Mouse (Mus musculus) cerebellum, postnatal 4 days (tissue): ENCODE data around the gene B230118H07Rik.

Experiments used
- DNase-seq, 2 experiments: peaks; one replicate each; pipeline ENCODE4 v3.0.0; 2022; ENCODE audit warnings: low spot score in 2 of 2, mixed read lengths in 1 of 2

The B230118H07Rik gene

DNA sequence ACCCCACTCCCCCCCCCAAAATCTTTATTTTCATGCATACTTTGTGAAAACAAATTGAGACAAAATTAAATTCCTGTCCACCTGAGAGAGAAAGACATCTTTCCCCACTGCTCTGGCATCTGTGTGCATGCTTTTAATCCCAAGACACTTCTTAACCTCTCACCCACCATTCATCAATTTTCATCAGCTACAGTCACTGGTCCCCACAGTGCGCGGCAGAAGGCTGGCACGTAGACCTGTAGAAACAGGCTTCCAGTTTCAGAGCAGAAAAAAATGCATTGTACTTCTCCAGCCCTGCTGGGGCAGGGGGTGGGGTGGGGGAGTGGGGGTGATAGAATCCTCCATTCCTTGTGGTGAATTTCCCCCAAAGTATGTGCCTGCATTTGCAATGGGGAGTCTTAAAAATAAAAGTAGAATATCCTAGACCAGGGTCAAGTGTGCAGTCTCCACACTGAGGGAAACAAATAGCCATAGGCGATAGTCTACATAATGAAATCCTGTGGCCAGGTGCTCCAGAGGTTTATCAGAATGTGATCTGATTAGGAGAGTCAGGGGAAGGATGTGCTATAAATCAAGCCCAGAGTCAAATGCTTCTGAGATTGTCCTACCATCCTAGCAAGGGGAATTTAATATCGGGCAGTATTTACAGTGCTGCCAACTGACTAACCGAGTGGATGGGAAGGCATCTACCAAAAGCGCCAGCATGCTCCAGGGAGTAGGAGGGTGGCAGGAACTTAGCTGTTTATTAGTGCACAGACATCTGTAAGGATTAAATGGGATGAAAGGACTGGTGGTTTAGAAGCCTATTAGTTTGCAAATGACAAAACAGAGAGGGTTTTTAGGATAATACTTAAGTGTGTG is 10.1 kb downstream of the B230118H07Rik start:
- DNase-seq = no peak

GRCm38 (mm10) chr2:101628297-101629236 is 20.8 kb downstream of the B230118H07Rik start:
- DNase-seq = peak in 1 of 2 experiments; percentile 64

- no peak for DNase-seq
Measured at GRCm38 (mm10) chr2:101627227-101627626, 22.1 kb downstream of the B230118H07Rik start.

DNA sequence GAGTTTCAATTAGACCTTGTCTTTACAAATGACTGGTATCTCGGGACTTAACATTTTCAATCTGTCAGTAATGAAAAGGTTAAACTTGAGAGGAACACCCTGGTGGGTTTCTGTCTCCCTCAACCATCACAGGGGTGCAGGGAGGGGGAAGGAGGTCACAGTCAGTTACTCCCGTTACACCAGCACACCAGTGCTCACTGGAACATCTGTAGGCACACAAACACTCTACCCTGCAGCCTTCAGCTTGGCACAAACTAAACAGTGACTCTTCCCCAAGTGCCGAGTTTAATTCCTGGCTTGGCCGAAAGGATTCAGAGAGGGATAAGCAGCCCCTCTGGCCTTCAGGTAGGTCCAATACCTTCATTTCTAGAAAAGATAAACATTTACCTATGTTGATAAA is 24.8 kb downstream of the B230118H07Rik start, which contains the start of gene Rag2:
Rag2 (plus strand) TSS at position 193 of the 400 bp plus-strand sequence.
- no peak for DNase-seq

DNA sequence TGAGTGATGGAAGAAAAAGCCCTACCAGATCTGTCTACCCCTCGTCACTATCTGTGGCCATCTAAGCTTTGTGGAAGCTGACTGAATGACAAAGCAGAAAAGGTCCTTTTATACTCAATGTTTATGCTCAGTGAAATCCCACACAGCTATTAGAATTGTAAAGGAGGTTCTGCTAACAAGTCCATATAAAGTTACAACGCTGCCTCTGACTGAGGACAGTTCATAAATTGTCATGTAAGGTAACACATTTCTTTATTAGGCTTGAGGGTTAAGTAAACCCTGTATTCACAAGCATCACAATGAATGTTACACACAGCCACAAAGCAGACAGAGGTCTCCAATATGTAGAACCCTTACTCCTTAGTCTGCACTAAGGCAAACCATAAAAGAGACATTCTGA is 25.3 kb downstream of the B230118H07Rik start:
- DNase-seq = no peak

DNA sequence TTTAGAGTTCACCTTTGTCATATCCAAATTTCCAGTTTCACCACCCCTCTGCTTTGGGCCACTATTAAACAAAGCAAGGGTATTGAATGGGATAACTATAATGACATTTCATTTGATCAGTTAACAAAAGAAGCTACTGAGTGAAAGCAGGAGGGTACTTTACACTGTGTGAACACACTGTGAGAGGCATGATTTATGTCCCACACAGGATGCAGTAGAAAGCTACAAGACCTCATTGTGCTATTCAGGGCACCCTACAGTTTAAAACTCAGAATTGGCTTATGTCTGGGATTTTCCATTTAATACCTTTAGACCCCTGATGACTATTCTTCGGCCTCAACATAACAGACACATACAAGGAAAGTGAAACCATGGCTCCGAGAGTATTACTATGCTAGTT is 26.3 kb downstream of the B230118H07Rik start:
- DNase-seq = no peak

- no peak for DNase-seq
Measured at GRCm38 (mm10) chr2:101621611-101622010, 27.7 kb downstream of the B230118H07Rik start.

GRCm38 (mm10) chr2:101620899-101621298 is 28.4 kb downstream of the B230118H07Rik start:
- no peak for DNase-seq

DNA sequence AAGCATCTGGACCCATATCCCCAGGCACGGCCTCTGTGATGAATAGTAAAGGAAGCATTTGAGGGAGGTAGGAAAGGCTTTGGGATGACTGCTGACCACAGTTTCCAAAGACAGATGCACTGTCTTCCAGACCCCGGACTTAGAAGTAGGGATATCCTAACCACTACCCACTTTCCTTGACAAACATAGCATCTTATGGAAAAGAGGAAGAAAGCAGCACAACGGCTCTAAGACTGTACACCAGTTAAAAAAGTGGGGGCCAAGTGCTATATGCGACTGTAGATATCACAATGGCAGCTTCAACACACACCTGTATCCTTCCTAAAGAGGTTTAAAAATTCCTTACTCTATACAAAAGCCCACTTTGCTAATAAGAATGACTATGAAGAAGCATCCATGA is 31.0 kb downstream of the B230118H07Rik start:
- no peak for DNase-seq

GRCm38 (mm10) chr2:101615464-101616305 is 33.6 kb downstream of the B230118H07Rik start:
- DNase-seq = no peak

DNA sequence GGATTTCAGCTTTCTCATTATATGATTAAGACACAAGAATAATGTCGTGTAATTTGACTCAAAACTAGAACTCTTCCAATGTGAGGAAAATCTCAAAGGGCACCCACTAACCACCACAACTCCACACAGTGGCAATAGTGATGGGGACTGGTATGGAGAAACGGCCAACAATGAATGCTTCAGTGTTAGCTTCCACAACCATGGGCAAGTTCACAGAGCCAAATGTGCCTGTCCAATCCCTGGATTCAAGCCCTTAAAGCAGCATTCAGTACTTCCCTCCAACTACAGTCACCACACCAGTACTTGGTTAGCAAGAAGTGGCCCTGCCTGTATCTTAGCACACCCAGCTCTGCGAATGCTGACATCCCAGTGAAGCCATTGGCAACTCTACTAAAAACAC is 38.5 kb downstream of the B230118H07Rik start:
- DNase-seq = no peak

DNA sequence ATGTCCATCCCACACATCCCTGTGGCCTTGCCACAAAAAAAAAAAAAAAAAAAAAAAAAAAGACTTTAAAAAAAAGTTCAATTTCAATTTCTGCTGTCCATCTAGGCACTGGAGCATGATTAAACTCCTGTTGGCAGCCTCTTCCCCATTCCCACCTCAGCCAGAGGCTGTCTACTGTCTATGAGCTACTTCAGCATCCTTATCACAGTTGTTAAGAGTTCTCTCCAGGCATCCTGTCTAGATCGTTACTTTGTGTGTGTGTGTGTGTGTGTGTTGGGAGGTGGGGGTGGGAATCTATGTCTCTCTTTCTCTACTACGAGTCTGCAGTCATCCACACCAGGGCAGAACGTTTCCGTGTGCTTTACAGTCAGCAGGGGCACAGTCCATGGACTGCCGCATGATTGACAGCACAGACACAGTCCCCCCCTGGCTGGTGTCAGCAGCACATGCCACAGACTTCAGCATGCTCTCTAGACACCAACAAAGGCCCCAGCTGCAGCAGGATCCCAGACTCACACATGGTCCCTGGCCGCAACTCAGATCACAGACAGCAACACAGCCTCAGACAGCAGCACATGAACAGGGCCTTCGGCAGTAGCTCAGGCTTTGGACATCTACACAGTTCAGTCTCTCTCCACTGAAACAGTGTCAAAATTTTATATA is 41.0 kb downstream of the B230118H07Rik start:
- peak in 1 of 2 experiments; percentile 32 for DNase-seq

- no peak for DNase-seq
Measured at GRCm38 (mm10) chr2:101603099-101603498, 46.2 kb downstream of the B230118H07Rik start.

GRCm38 (mm10) chr2:101600703-101601102 is 48.6 kb downstream of the B230118H07Rik start:
- DNase-seq = peak in 1 of 2 experiments; percentile 46

DNA sequence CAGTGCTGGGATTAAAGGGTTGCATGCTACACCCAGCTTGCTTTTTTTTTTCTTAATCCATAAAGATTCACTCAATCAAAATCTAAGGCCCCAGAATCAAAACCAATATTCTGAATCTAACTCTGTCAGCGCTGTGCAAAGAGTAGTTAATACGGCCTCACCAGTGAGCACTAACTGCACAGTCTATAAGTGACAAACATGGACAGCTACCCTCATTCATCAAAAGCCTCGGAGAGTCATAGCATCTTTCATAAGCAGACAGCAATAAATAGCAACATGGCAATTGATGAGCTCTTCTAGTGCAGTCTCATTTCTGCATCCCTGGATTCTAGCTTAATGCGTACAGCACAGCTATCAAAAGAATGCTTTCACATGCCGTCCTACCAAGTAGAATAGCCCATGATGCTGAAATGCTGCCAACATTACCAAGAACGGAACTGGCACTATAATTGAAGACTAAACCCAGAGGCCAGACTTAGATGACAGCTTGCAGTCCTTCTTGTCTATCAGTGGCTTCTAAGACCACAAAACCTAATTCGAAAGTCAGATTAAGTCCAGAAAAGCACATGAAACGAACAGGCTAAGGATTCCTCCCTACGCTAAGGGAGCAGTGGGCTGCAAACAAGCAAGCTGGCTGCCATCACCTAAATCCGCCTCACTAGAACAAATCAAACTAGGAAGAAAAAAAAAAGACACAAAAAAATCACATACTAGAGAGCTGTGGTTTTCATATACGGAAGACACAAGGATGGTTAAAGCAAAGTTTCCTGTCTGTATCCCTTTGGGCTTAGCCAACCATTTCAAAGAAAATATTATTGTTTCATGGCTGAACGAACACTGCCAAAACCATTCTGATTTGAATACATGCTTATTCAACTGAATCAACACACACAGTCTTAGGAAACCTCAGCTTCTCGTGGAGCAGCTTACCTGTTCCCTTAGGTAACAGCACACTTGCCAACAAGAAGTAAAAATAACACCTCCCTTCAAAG is 50.8 kb downstream of the B230118H07Rik start:
- DNase-seq = peak in 1 of 2 experiments; percentile 18

- no peak for DNase-seq
Measured at GRCm38 (mm10) chr2:101597186-101597585, 52.1 kb downstream of the B230118H07Rik start.

GRCm38 (mm10) chr2:101594681-101595080 is 54.7 kb downstream of the B230118H07Rik start:
- no peak for DNase-seq

DNA sequence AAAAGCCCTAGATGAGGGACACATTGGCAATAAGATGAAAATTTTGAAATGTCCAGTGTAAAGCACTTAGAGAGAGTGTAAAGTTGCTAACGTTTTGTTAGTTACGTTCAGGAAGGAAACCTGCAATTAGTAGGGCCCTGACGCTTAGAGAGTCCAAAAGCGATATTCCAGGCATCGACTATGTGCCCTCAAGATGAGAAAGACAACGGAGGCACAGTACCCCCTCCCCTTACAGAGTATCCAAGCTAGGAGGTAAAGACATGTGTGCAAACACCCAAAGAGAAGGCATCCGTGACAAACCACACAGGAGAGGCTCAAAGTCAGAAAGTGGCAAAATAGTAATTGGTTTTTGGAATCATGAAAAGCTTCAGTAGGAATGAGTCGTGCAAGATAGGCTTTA is 56.4 kb downstream of the B230118H07Rik start:
- no peak for DNase-seq

DNA sequence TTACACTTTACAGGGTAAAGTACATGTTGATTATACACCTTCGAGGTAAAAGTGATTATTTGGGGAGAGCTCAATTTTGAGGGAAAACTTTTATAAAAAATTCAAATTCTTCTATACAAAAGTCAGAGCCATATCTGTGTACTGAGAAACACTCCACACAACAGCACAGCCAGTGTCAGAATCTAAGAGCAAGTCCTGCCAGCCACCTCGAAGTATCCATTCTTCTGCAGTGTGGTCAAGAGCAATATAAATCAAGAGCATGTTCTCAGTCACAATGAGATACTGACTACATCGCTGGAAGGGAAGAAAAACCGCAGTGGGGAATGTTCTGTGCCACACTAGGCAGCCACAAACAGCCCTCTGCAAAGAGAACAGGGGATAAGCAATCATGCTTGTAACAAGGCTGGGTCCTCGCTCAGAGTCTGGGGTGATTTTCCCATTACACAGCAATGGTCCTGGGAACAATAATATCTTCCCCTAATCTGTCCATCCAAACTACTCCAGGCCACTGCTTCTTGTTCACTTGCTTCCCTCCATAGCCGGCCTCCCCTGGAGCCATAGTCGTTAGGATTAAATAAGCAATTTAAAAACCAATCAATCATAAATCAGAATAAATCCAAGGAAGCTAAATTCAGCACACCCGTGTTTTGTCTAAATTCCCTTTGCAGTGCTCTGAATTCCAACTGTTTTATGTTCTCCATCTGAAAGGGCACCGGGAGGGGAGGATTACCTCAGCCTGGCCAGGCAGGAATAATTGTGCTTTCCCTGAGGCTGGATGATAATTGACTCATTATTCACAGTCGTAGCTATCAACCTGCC is 57.1 kb downstream of the B230118H07Rik start:
- no peak for DNase-seq
